Mouse (Mus musculus) heart, adult 2 months (tissue): ENCODE results near the gene R3hdm2.

Experiments used
- CTCF ChIP-seq: fragments of 200-600 bp; IDR thresholded peaks from 2 replicates; pipeline ENCODE4 v1.8.1; 2022; ENCODE audit warnings: antibody characterized with exemption, mild to moderate bottlenecking, moderate library complexity
- EP300 ChIP-seq: fragments of 200-500 bp; IDR thresholded peaks from 2 replicates; pipeline ENCODE4 v1.6.1; 2011; ENCODE audit warnings: low read depth, low read length, control low read depth; ENCODE audit not compliant: insufficient read depth
- POLR2A ChIP-seq: fragments of 200-500 bp; IDR thresholded peaks from 2 replicates; pipeline ENCODE4 v1.6.1; 2011; ENCODE audit warnings: mild to moderate bottlenecking, low read depth, low read length, control low read depth; ENCODE audit not compliant: insufficient read depth

DNA sequence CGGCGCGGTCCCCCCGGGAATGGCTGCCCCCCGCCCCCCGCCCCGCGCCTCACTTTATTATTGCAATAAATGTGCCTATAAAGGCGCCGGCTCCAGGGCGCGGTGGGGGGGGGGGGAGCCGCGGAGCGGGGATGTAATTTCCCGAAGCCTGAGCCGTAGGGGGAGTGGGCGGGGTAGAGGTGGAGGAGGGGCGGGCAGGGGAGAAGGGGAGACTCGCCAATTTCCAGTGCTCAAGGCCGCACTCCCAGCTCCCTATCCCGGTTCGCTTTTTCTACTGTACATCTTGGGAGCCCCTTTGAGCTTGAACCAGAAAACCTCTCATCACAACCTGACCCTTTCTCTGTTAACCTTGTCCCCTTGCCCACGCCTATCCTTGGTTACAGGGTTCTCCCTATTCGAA is 150.8 kb downstream of the R3hdm2 start:
- no peak for TF ChIP-seq EP300
- TF ChIP-seq CTCF = no peak
- TF ChIP-seq POLR2A = no peak
